8 mouse cellular contexts compared by ENCODE assay signal in the genomic region with DNA sequence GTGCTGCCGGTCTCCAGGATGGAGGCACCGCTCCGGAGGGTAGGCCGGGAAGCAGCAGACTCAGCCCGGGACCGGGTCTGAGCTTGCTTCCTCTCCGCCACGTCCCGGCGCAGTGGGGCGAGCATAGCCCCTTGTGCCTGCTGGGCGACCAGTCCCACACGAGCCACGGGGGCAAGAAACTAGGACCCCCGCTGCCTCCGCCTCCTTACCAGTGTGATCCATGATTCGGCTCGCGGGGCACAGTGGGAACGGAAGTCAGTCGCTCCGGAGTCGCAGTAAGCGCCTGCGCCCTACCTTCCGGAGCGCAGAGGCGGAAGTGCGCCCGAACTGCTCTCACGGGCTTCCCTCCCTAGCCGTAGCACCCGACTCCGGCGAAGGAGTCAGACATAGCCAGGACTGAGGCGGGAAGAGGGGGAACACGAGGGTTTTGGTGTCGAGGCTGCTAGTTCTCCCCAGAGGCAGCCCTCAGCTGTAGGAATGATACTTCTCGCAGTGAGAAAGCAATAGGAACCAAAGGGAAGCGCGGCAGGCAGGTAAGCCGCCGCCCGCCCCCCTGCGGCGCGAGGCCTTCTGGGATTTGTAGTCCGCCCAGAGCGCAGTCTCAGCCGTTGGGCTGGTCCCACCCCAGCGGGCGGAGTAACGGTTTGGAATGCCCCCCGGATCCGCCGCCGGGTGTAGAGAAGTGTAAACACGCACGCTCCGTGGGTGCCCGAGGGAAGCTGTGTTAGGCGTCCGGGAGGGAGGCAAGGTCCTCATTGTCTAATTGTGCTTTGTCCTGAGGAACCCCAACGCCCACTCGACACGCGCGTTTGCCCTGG. TPM values are rescaled to one million over a fixed set of nuclear protein-coding genes. Genes with fewer than 3 reads are reported as not detected.
DNase-seq lines count a peak whose midpoint lies in the region; ATAC-seq lines count a peak whose summit lies in the region.

Gene Cbll1, minus strand, starts transcription at position 303 of the 818 bp plus-strand sequence.

- peak; percentile 96 for DNase-seq in CD4-positive, CD25-positive, alpha-beta regulatory T cell, adult 2 months (ENCODE audit: low read depth, low spot score)
- DNase-seq in fibroblast of lung, adult 2 months (ENCODE audit: low read depth) = peak; percentile 83
- peak; percentile 96 for DNase-seq in kidney, postnatal 14 days
- DNase-seq in liver, embryonic 13.5 days = peak; percentile 89
- DNase-seq in neural tube, embryonic 10.5 days (ENCODE audit: extremely low spot score, low spot score) = peak; percentile 97

- peaks cover under 1% of the 10 kb centered on the region for H3K36me3 ChIP-seq in heart, embryonic 14.5 days (ENCODE audit: control insufficient read depth, insufficient read depth, low read length)
- peaks cover under 1% of the 10 kb centered on the region for H3K36me3 ChIP-seq in liver, embryonic 13.5 days
- no peaks in the 10 kb centered on the region for H3K36me3 ChIP-seq in stomach, embryonic 16.5 days (ENCODE audit: control insufficient read depth, insufficient read depth, low read length)

- no peaks in the 10 kb centered on the region for H3K9me3 ChIP-seq in heart, embryonic 14.5 days (ENCODE audit: control insufficient read depth, low read length)
- no peaks in the 10 kb centered on the region for H3K9me3 ChIP-seq in liver, embryonic 13.5 days (replicated peaks)
- H3K9me3 ChIP-seq in stomach, embryonic 16.5 days (replicated peaks; ENCODE audit: control insufficient read depth, low read length) = no peaks in the 10 kb centered on the region

- peaks cover 2% of the 10 kb centered on the region for H3K4me1 ChIP-seq in brown adipose tissue, adult 24 weeks (ENCODE audit: control insufficient read depth, insufficient read depth, insufficient read length, low read length)
- H3K4me1 ChIP-seq in heart, embryonic 14.5 days (ENCODE audit: control insufficient read depth in 2 of 2, insufficient read depth in 2 of 2, low read length in 2 of 2) = peaks cover 5 to 9% of the 10 kb centered on the region in 2 experiments; a peak in 2 of 4 replicates
- H3K4me1 ChIP-seq in liver, embryonic 13.5 days (replicated peaks) = peaks cover 26% of the 10 kb centered on the region
- peaks cover 12% of the 10 kb centered on the region; the same call in 1 of the 2 replicates for H3K4me1 ChIP-seq in stomach, embryonic 16.5 days (ENCODE audit: control insufficient read depth, insufficient read depth, low read length)

- peak within 1 kb of the TSS; percentile 87 for H3K9ac ChIP-seq in heart, embryonic 14.5 days (ENCODE audit: low read length)
- peak within 1 kb of the TSS; percentile 91 for H3K9ac ChIP-seq in liver, embryonic 13.5 days
- H3K9ac ChIP-seq in stomach, embryonic 16.5 days (ENCODE audit: low read length) = peak within 1 kb of the TSS; percentile 94

- no peaks in the 10 kb centered on the region for H3K27me3 ChIP-seq in heart, embryonic 14.5 days (ENCODE audit: control insufficient read depth, insufficient read depth, low read length)
- H3K27me3 ChIP-seq in liver, embryonic 13.5 days = no peaks in the 10 kb centered on the region
- H3K27me3 ChIP-seq in stomach, embryonic 16.5 days (ENCODE audit: control insufficient read depth, insufficient read depth, low read length) = no peaks in the 10 kb centered on the region

- WGBS in heart, embryonic 14.5 days = under 1% methylated on average over 65 of the region's 68 CpGs
- under 1% methylated on average over 68 of the region's 68 CpGs for WGBS in liver, embryonic 13.5 days (ENCODE audit: insufficient replicate concordance)
- WGBS in stomach, embryonic 16.5 days = under 1% methylated on average over 68 of the region's 68 CpGs

- ATAC-seq in heart, embryonic 14.5 days (ENCODE audit: insufficient number of reproducible peaks, insufficient read depth, low FRiP score, low read depth) = peak; percentile 97
- ATAC-seq in liver, embryonic 13.5 days (ENCODE audit: low read depth) = peak; percentile 98
- ATAC-seq in stomach, embryonic 16.5 days (ENCODE audit: insufficient read depth, low FRiP score) = peak; percentile 98

- H3K27ac ChIP-seq in brown adipose tissue, adult 24 weeks (replicated peaks; ENCODE audit: low read depth, low read length) = peak within 1 kb of the TSS; percentile 97
- peak within 1 kb of the TSS; percentile 82 to 87 for H3K27ac ChIP-seq in heart, embryonic 14.5 days (replicated peaks in 1 of 2; ENCODE audit: control insufficient read depth in 1 of 2, insufficient read depth in 1 of 2, low read depth in 2 of 2, low read length in 2 of 2)
- H3K27ac ChIP-seq in liver, embryonic 13.5 days = peak within 1 kb of the TSS; percentile 81
- peak within 1 kb of the TSS; percentile 90 for H3K27ac ChIP-seq in stomach, embryonic 16.5 days (ENCODE audit: low read length)

- peak within 1 kb of the TSS; percentile 93 for H3K4me2 ChIP-seq in heart, embryonic 14.5 days (ENCODE audit: low read length)
- H3K4me2 ChIP-seq in liver, embryonic 13.5 days = peak within 1 kb of the TSS; percentile 86
- peak within 1 kb of the TSS; percentile 94 for H3K4me2 ChIP-seq in stomach, embryonic 16.5 days (ENCODE audit: low read depth, low read length)

- H3K4me3 ChIP-seq in brown adipose tissue, adult 24 weeks (ENCODE audit: insufficient read depth, low read depth, low read length) = peak within 1 kb of the TSS; percentile 92
- H3K4me3 ChIP-seq in heart, embryonic 14.5 days (ENCODE audit: control insufficient read depth in 1 of 2, insufficient read depth in 1 of 2, low read depth in 1 of 2, low read length in 2 of 2) = peak within 1 kb of the TSS; percentile 89
- peak within 1 kb of the TSS; percentile 97 for H3K4me3 ChIP-seq in liver, embryonic 13.5 days (replicated peaks)
- peak within 1 kb of the TSS; percentile 96 for H3K4me3 ChIP-seq in stomach, embryonic 16.5 days (replicated peaks; ENCODE audit: low read length)

RNA-seq across cellular contexts. Expression of gene Cbll1, which starts in this region (rescaled TPM):
- polyA plus RNA-seq in brown adipose tissue, adult 24 weeks (2012; ENCODE audit: insufficient read depth, insufficient read length, missing spikeins) = 5.6 and 7.8 TPM in 2 replicates
- polyA plus RNA-seq in heart, embryonic 14.5 days (2014; fragmentation: Nextera tagmentation; extraction: Ambion mirVana) = 10.8 and 12.6 TPM in 2 replicates
- polyA plus RNA-seq in liver, embryonic 13.5 days (2015; fragmentation: Nextera tagmentation; extraction: Ambion mirVana) = 4.7 and 6.1 TPM in 2 replicates
- polyA plus RNA-seq in stomach, embryonic 16.5 days (2015; fragmentation: Nextera tagmentation; extraction: Ambion mirVana) = 9.5 and 12.0 TPM in 2 replicates

Comparison
In these comparisons a context has a peak if more than half of its experiments do, and no peak if none do; other contexts are left out.
1. Peak in every context shown above with its lines: DNase-seq, ATAC-seq, H3K4me3 ChIP-seq and H3K27ac ChIP-seq.